Mouse (Mus musculus): ENCODE measurements around the gene Pde8a.

Gene Pde8a

GRCm38 (mm10) chr7:81211760-81212159 is 1.6 kb upstream of the Pde8a start:
- peak; percentile 63 to 83 for DNase-seq

DNA sequence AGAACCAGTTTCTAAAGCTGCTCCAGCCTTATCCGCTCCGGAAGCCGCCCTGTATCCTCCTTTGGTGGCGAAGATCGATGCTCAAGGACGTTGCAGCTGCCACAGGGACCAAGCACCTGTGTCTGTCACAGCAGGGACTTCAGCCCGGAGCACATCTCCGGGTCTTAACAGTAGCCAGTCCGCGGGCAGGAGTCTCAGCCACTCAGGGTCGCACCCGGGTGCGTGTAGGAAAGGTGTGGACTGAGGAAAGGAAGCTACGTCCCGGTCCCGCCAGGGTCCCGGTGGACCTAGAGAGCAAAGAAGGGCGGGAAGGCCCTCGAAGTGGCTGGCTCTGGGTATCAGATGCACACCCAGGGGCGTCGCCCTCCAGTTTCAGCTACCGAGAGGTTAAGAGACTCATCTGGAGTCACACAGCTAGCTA is 1.1 kb upstream of the Pde8a start:
- DNase-seq = peak; percentile 79 to 94

DNA sequence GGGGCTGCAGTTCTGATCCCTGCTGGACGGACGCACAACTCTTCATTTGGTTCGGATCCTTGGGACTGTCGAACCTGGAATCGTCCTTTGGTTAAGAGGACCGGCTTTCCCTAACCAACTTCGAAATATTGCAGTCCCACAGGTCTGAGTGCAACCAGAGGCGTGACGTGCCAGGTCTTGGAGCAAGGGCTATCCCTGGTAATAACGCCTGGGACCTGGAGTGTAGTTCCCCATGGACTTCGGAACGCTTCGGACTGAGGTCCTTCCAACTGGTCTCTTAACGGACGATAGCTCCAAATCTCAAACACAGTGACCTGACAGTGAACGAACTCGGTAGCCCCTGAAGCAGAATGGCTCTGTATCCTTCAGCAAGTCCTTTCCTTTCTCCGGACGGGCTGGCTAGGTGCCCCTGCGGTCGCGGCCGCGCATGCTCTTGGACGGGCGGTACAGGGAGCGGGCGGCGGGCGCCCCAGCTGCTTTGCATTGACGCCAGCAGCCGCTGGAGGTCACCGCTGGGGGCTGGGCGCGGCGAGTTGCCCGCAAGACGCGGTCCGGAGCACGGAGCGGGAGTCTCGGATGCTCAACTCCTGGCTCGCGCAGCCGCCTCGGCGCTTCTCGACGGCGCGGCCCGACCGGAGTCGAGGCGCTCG is 574 bp upstream of the Pde8a start:
- peak; percentile 97 to 98 for DNase-seq

DNA sequence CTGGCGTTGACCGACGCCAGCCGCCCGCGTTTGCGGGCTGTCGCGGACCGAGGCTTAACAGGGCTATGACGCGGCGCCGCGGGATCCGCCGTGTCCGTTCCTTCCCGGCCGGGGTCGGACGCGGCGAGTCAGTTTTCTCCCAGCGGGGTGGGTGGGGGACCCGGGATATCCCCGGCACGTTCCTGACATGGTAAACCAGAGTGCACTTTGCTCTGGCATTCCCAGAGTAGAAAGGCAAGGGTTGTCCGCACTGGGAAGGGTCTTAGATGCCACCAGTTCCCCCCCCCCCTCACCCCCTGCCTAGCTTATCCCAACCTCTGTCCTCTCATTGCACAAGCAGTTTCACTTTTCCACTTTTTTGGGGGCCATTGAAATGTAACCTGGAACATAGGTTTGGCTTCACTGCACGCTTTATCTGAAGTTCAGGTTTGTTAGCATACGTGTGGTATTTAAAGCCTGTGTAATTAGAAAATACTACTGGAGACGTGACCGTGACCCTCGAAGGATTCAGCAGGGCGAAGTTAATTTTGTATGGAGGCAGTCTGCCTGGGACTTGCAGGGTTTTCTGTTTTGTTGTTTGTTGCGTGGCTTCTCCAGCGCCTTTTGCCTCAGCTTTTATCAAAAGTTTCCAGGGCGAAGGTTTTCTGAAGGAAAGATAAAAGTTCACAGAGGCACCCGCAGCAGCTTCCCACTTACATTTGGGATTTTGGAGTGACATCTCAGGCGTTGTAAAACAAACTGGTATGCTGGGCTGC is 934 bp downstream of the Pde8a start:
- no peak for DNase-seq

- peak; percentile 45 to 69 for DNase-seq
These were observed 2.6 kb downstream of the Pde8a start for GRCm38 (mm10) chr7:81215950-81216349.

- peak; percentile 25 to 76 for DNase-seq
These were observed 5.9 kb downstream of the Pde8a start for GRCm38 (mm10) chr7:81219321-81219720.

DNA sequence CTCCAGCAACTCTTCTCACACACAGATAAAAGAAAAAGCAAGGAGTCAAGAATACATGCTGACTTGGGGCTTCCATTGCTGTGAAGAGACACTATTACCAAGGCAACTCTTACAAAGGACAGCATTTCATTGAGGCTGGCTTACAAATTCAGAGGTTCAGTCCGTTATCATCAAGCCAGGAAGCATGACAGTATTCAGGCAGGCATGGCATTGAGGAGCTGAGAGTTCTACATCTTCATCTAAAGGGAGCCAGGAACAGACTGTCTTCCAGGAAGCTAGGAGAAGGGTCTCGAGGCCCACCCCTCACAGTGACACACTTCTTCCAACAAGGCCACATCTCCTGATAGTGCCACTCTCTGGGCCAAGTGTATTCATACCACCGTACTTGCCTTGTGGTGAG is 7.0 kb downstream of the Pde8a start:
- no peak for DNase-seq

- peak; percentile 25 to 48 for DNase-seq
These were observed 10.9 kb downstream of the Pde8a start for GRCm38 (mm10) chr7:81224260-81224659.

GRCm38 (mm10) chr7:81230091-81230792 is 16.8 kb downstream of the Pde8a start:
- no peak for DNase-seq

- no peak for DNase-seq
These were observed 19.3 kb downstream of the Pde8a start for GRCm38 (mm10) chr7:81232674-81233073.

- no peak for DNase-seq
These were observed 21.7 kb downstream of the Pde8a start for GRCm38 (mm10) chr7:81235117-81235516.

- peak in 1 of 2 experiments; percentile 54 for DNase-seq
These were observed 22.3 kb downstream of the Pde8a start for GRCm38 (mm10) chr7:81235600-81236223.

DNA sequence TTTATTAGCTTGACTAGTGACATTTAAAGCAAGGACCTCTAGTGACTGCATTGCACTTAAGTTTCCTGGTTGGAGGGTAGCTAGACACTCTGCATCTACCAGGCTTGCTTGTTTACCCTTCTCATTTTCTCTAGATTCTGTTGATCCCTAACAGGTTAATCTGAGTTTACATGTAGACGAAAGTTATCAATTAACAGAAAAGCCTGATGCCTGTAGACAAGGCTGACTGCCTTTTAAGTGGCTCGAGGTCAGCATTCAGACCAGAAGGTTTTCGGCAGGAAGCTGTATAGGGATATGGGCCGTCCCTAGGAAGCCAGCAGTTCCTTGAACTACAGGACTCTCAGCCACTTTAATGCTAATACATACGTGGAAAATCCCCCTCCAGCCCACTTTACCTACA is 30.0 kb downstream of the Pde8a start:
- DNase-seq = peak; percentile 59 to 71

DNA sequence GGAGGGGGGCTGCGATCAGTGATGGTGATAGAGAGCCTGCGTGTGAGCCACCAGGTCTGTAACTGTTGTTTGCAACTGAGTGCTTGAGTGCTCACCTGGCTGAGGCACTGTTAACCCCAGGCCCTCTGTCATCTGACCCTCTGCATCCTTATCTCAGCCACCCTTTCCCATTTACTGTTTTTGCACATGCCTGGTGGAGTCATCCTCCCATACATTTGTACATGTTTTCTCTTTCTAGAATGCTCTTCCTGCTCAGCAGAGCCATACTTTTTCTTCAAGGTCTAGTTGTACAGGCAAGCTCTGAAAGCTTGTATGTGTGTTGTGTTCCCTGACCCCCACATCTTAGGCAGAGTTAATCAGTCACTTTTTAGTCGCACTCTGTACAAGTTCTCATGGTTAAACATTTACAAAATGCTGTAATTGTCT is 36.5 kb downstream of the Pde8a start:
- peak; percentile 46 to 66 for DNase-seq

DNA sequence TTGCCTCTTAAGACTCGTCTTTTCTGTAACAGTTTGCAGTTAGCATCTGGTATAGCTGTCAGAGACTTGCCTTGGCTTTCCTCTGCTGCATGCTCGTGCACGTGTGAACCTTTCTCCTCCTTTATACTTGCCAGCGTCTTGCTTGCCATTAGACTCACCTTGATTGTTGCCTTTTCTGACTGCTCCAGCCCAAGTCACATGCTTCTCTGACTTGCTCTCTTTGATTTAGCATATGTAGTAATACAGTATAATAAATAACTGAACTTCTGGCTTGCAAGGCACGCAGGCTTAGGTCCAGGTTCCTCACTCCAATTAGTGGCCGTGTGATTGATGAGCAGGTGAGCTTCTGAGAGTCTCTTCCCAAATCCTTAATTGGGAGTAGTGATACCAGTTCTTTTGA is 37.2 kb downstream of the Pde8a start:
- DNase-seq = peak; percentile 61 to 80

- no peak for DNase-seq
These were observed 38.1 kb downstream of the Pde8a start for GRCm38 (mm10) chr7:81251521-81251920.

DNA sequence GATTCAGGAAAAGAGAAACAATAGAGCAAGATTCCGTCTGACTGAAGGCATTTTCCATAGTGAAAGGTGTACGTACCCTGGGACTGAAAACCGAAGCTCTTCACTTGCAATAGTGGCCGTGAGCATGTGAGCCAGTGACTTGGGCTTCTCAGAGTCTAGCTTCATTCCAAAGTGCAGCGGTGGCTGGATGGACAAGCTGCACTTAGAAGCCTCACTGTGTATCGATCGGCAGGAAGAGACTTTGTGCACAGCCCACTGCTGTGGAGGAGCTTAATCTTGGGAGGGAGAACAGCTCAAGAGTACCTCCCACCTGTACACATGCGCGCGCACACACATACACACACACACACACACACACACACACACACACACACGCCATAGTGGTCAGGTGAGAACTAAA is 39.9 kb downstream of the Pde8a start:
- peak; percentile 55 to 66 for DNase-seq

DNA sequence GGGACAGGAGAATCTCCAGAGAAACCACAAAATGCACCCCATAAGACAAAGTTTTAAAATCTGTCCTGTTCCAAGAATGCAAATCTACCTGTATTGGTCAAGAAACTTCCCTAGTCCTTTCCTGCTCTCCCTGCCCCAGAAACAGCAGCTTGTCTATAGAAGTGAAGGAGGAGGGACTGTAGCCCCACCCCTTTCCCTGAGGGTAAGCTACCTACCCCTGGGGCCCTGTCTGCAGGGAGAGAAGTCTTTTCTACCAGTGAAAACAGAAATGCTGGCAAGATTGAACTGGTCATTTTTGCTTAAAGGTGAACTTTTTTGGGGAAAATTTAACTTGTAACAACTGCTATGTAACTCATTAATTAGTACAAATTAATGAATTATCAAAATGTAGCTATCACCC is 41.2 kb downstream of the Pde8a start:
- peak; percentile 64 to 79 for DNase-seq

DNA sequence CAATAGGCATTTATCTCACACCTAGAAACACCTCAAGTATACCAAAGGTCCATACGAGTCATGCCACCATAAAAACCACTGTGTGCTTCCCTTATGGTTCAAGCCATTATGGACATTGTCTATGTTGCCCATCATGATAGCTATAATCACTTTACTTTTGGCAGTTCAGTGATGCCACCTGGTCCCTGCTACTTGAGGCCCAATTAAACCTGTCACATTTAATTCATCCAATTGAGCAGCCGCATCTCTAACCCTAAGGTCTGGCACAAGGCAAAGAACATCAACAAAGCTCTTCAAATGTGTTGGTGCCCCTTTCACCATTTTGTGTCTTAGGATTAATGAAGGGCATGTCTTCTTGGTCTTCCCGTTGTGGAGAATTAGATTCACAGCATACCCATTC is 42.1 kb downstream of the Pde8a start:
- no peak for DNase-seq

DNA sequence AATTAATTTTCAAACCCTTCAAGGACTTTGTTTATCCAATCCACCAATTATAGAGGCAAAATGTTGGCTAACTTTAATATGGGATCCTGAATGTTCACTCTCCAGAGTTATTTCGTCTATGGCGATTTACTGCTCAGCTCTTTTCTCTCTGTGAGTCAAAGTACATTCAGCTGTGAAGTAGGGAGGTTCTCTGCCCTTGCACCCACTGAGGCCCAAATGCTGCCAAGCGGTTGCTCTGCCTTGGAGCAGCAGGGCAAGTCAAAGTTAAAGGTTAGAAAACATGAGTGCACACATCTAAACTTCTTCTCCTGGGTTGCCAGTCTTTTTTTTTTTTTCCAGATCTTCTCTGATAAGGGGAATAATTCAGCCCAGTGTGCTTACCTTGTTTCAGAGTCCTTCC is 43.4 kb downstream of the Pde8a start:
- DNase-seq = peak; percentile 53 to 84

DNA sequence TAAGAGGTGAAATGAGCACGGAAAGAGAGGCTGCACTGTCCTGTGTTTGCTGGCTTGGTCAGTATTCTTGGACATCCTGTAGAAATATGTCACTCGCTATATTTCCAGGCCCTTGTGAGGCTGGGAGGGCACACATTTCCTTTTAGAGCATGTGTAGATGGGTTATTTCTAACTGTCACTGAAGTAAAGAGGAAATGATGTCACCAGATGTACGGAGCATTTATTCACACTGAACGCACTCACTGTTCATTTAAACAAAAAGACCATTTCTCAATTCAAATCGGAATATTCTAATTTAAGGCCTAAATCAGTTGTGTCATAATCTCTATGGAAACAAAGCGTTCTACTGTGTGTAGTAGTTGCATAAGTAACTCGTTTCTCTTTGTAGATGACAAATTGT is 48.2 kb downstream of the Pde8a start:
- DNase-seq = no peak

GRCm38 (mm10) chr7:81272908-81273307 is 59.5 kb downstream of the Pde8a start:
- peak in 1 of 2 experiments; percentile 28 for DNase-seq

- no peak for DNase-seq
These were observed 65.6 kb downstream of the Pde8a start for GRCm38 (mm10) chr7:81278966-81279365.

Data from kidney, postnatal 25 days (tissue).